Mouse (Mus musculus) kidney, embryonic 14.5 days (tissue): ENCODE results near the gene Nsf. TPM values are rescaled to one million over a fixed set of nuclear protein-coding genes. Genes with fewer than 3 reads are reported as not detected.
A peak's percentile ranks its signal among the peaks of the same experiment; 100 is the strongest.

Experiments
- ATAC-seq: fragments of 200-750 bp; cut with Nextera tagmentation; 2 replicates; pipeline ENCODE4 v1.8.0; 2017; ENCODE audit warnings: moderate number of reproducible peaks, mild to moderate bottlenecking, moderate TSS enrichment, moderate library complexity; ENCODE audit not compliant: low FRiP score, low TSS enrichment
- H3K27ac ChIP-seq: fragments of 300-500 bp; sonication (generic); 2 replicates; pipeline ENCODE4 v1.5.1; 2014; ENCODE audit warnings: low read depth, mild to moderate bottlenecking, low read length, moderate library complexity, mixed read lengths
- H3K27me3 ChIP-seq: fragments of 300-500 bp; sonication (generic); 2 replicates; pipeline ENCODE4 v1.6.1; 2014; ENCODE audit warnings: mild to moderate bottlenecking, low read length; ENCODE audit not compliant: control insufficient read depth, insufficient read depth
- H3K36me3 ChIP-seq: fragments of 300-500 bp; sonication (generic); 2 replicates; pipeline ENCODE4 v1.6.1; 2014; ENCODE audit warnings: low read length, mixed read lengths; ENCODE audit not compliant: control insufficient read depth, insufficient read depth
- H3K4me1 ChIP-seq: fragments of 300-500 bp; sonication (generic); 2 replicates; pipeline ENCODE4 v1.6.1; 2014; ENCODE audit warnings: low read length, mixed read lengths; ENCODE audit not compliant: control insufficient read depth, insufficient read depth
- H3K4me2 ChIP-seq: fragments of 300-500 bp; sonication (generic); replicated peaks from 2 replicates; pipeline ENCODE4 v1.6.1; 2014; ENCODE audit warnings: low read depth, mild to moderate bottlenecking, low read length
- H3K4me3 ChIP-seq: fragments of 300-500 bp; sonication (generic); 2 replicates; pipeline ENCODE4 v1.5.1; 2014; ENCODE audit warnings: mild to moderate bottlenecking, low read length
- H3K9ac ChIP-seq: fragments of 300-500 bp; sonication (generic); 2 replicates; pipeline ENCODE4 v1.6.1; 2014; ENCODE audit warnings: low read depth, mild to moderate bottlenecking, low read length, moderate library complexity
- H3K9me3 ChIP-seq: fragments of 300-500 bp; sonication (generic); 2 replicates; pipeline ENCODE4 v1.6.1; 2016; ENCODE audit warnings: low read length; ENCODE audit not compliant: control insufficient read depth
- WGBS: fragments of 180-500 bp; shearing (Covaris S2); extraction: QIAGEN DNeasy Blood & Tissue Kit; methylation state at CpG from one replicate; pipeline ENCODE4 v1.1.7; 2014; 5-methylcytosine and 5-hydroxymethylcytosine counted together
- polyA plus RNA-seq: library from polyadenylated mRNA; unstranded; fragments of >200 nt; fragmentation: Nextera tagmentation; extraction: Ambion mirVana; gene quantifications from 2 replicates; pipeline ENCODE4 v1.2.1, GENCODE M21; 2014

Nsf gene
- polyA plus RNA-seq, 1 experiment from 2014 or later: 48.1 TPM

- ATAC-seq: no peak; the same call in 1 of the 2 replicates
- Histone ChIP-seq H3K4me1 (peaks cover 11% of the 10 kb centered on the region; the same call in 1 of the 2 replicates), H3K4me3 (peak overlapping the region; percentile 36), H3K27ac (no peak overlapping the region), H3K27me3 (peaks cover 83% of the 10 kb centered on the region), H3K9me3 (no peaks in the 10 kb centered on the region), H3K36me3 (no peaks in the 10 kb centered on the region), H3K4me2 (peak overlapping the region; percentile 45), H3K9ac (no peak overlapping the region)
- WGBS: 1% methylated on average over 23 of the region's 23 CpGs
These were observed 181.1 kb downstream of the Nsf start for GRCm38 (mm10) chr11:103772505-103773386.

Other genes starting within 250 kb of the Nsf start
- gene Wnt9b, start 204.2 kb downstream of the Nsf start, polyA plus RNA-seq: 4.9 and 8.4 TPM in 2 replicates
- 0.09 TPM in 1 of 2 replicates, not detected in the other for gene Wnt3, start 179.9 kb downstream of the Nsf start, polyA plus RNA-seq
- 44.1 and 60.4 TPM in 2 replicates for gene Arf2, start 12.7 kb upstream of the Nsf start, polyA plus RNA-seq
- 0.10 and 0.16 TPM in 2 replicates for gene Crhr1, start 178.8 kb upstream of the Nsf start, polyA plus RNA-seq
- not detected in 2 replicates for gene Sppl2c, start 232.3 kb upstream of the Nsf start, polyA plus RNA-seq